Mouse (Mus musculus): ENCODE results near the gene Tnk2. TPM values are rescaled to one million over a fixed set of nuclear protein-coding genes. Genes with fewer than 3 reads are reported as not detected.

Tnk2 gene
- total RNA-seq, 4 experiments from 2014 or later: 206 to 238 (median 222) TPM

GRCm38 (mm10) chr16:32659385-32659784, 15.7 kb downstream of the Tnk2 start:
- DNase-seq (ENCODE audit: low spot score in 2 of 2): peak; percentile 64 to 67

GRCm38 (mm10) chr16:32660095-32660494, 16.4 kb downstream of the Tnk2 start:
- DNase-seq (ENCODE audit: low spot score in 2 of 2): no peak

- peak; percentile 72 to 76 for DNase-seq (ENCODE audit: low spot score in 2 of 2)
These were observed 17.1 kb downstream of the Tnk2 start for GRCm38 (mm10) chr16:32660557-32661321.

DNA sequence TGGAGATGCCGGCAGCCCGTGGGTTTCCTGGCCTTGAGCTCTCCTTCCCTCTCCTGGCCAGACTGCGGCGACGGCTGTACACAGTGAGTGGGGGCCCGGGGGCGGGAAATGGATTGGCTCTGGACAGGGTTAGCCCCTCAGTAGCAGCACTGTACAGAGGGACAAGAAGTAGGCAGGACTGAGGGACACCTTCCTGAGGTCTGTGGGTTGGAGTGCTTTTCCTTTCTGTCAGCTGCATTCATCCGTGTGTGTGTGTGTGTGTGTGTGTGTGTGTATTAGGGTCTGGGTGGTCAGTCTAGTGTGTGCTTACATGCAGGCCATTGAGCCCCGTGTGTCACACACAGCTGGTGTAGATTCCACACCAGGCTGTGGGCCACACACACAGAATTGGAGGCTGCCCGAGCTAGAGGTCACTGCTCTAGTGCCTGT, 17.8 kb downstream of the Tnk2 start:
- DNase-seq (ENCODE audit: low spot score in 2 of 2): no peak

- no peak for DNase-seq (ENCODE audit: low spot score in 2 of 2)
These were observed 18.7 kb downstream of the Tnk2 start for GRCm38 (mm10) chr16:32662372-32662771.

DNA sequence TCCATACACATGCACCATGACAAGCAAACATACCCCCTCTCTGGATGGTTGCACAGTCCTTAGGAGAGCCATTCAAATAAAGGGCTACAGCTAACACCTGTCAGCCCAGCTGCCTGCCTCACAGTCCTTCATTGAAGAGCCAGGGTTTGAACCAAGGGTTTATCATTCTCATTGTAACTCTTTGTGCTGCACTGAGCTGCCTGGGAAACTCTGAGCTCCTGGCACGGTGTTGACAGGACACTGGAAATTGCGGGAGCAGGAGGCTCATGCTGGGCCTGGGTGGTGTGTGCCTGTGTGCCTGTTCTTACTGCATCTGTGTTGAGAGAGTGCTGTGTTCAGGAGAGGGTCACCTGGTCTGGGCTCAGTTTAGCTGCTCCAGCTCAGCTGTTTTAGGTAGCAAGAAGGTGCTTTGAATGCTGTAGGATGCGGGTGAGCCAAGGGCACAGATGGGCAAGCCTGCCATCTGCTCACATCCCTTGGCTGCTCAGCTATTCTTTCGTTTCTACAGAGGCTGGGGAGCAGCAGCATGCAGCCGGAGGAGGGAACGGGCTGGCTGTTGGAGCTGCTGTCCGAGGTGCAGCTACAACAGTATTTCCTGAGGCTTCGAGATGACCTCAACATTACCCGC, 19.7 kb downstream of the Tnk2 start:
- no peak for DNase-seq (ENCODE audit: low spot score in 2 of 2)

- no peak for DNase-seq (ENCODE audit: low spot score in 2 of 2)
These were observed 20.5 kb downstream of the Tnk2 start for GRCm38 (mm10) chr16:32664211-32664610.

- DNase-seq (ENCODE audit: low spot score in 2 of 2): no peak
These were observed 22.4 kb downstream of the Tnk2 start for GRCm38 (mm10) chr16:32665851-32666665.

DNA sequence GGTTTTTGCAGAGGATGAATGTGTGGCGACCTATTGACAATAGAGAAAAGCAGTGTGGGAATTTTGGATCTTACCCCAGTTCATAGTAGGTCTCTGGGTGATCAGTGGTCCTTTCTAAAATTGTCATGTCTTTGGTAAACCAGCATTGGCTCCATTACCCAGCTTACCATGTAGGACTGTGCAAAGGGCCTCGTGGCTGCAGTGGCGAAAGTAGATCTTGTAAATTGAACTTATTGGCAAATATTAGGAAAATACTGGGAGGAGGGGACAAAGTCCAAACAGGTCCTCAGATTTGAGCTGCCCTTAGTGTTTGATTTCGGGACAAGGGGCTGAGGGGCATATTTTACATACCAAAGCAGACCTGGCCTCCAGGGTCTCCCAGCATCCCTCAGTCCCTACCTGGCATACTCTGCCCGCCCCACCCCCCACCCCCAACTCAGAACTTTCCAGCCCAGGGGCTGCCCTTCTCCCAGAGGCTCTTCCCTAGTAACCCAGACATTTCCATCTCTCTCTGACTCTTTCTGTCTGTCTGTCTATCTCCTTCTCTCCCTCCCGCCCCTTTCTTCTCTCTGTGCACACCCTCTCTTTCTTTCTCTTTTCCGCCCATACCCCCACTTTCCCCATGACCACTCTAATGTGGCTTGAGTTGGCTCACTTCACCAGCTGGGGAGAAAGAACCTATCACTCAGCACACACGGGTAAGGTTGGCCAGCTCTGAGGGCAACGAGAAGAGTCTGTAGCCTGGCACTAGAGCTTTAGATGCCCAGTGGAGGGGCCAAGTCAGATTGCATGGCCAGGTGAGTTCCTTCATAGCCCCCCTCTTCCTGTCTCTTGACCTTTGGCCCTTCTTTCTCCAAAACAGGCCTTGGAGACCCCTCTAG, 23.2 kb downstream of the Tnk2 start:
- no peak for DNase-seq (ENCODE audit: low spot score in 2 of 2)

GRCm38 (mm10) chr16:32667552-32667872, 23.8 kb downstream of the Tnk2 start:
- DNase-seq (ENCODE audit: low spot score in 2 of 2): no peak

- no peak for DNase-seq (ENCODE audit: low spot score in 2 of 2)
These were observed 24.4 kb downstream of the Tnk2 start for GRCm38 (mm10) chr16:32668030-32668429.

DNA sequence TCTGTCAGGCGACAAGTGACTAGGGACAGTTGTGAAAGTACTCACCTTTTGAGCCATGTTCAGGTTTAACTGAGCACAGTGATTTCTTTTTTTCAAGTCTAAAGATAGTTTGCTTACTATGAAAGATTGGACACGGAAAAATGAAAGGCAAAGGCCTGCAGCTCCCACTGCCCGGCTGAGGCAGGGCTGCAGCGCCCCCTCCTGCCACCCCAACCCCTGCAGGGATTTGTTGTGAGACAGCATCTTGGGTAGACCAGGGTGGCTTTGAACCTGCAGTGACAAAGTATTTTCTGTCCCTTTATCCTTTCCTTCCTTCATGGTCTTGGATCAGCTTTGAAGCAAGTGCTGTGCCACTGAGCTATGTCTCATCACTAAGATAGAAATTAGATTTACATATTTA, 24.8 kb downstream of the Tnk2 start:
- no peak for DNase-seq (ENCODE audit: low spot score in 2 of 2)

- DNase-seq (ENCODE audit: low spot score in 2 of 2): no peak
These were observed 25.6 kb downstream of the Tnk2 start for GRCm38 (mm10) chr16:32669243-32669642.

- no peak for DNase-seq (ENCODE audit: low spot score in 2 of 2)
These were observed 26.9 kb downstream of the Tnk2 start for GRCm38 (mm10) chr16:32670354-32671124.

DNA sequence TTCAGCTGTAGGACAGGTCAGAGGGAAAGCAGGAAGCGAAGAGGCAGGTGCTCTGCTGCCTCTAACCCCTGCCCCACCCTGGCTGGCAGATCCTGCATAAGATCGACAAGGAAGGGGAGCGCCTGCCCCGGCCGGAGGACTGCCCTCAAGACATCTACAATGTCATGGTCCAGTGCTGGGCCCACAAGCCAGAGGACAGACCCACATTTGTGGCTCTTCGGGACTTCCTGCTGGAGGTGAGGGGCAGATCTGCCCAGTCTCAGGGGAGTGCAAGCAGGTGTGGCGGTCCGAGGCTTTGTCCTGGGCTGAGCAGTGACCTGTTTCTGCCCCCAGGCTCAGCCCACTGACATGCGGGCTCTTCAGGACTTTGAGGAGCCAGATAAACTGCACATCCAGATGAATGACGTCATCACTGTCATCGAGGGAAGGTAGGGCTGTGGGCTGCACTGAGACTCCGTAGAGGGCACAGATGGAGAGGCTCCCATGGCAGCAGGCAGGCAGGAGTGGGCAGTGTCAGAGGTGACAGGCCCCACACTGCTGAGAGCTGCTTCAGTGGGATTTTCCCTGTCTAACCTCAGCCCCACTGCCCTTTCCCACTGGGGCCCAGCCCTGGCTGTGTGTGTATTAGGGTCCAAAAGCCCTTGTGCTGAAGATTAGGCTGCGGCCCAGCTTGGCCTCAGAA, 27.7 kb downstream of the Tnk2 start:
- DNase-seq (ENCODE audit: low spot score in 2 of 2): no peak

- DNase-seq (ENCODE audit: low spot score in 2 of 2): no peak
These were observed 28.6 kb downstream of the Tnk2 start for GRCm38 (mm10) chr16:32672250-32672649.

- no peak for DNase-seq (ENCODE audit: low spot score in 2 of 2)
These were observed 29.3 kb downstream of the Tnk2 start for GRCm38 (mm10) chr16:32672861-32673560.

DNA sequence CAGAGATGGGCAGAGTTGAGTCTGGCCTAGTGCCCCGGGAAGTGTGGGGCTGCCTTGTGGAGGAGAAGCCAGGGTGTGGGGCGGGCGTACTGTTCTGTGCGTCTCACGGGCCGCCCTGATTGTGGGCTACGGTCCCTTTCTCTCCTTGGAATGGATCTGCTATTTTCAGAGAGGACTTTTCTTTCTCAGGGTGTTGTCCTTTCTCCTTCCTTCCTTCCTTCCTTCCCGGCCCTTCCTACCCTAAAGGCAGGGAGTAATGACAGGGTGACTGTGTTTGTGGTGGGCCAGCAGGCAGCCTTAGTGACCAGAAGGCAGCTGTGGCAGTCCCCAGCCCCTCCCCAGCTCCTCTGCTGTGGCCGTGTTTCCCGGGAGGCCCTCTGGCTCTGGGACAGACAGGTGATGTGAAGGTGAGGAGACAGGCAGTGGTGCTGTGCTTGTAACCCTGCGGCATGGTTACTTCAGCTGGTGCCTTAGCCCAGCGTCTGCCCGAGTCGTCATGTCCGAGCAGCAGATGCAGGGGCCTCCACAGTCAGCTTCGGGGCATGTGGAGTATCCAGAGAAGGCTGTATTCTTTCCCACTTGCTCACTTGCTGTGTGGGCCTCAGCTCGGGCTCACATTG, 30.6 kb downstream of the Tnk2 start:
- DNase-seq (ENCODE audit: low spot score in 2 of 2): no peak

Measured in layer of hippocampus, adult 8-10 months (tissue).